7 mouse cellular contexts compared by ENCODE assay signal in the genomic region with DNA sequence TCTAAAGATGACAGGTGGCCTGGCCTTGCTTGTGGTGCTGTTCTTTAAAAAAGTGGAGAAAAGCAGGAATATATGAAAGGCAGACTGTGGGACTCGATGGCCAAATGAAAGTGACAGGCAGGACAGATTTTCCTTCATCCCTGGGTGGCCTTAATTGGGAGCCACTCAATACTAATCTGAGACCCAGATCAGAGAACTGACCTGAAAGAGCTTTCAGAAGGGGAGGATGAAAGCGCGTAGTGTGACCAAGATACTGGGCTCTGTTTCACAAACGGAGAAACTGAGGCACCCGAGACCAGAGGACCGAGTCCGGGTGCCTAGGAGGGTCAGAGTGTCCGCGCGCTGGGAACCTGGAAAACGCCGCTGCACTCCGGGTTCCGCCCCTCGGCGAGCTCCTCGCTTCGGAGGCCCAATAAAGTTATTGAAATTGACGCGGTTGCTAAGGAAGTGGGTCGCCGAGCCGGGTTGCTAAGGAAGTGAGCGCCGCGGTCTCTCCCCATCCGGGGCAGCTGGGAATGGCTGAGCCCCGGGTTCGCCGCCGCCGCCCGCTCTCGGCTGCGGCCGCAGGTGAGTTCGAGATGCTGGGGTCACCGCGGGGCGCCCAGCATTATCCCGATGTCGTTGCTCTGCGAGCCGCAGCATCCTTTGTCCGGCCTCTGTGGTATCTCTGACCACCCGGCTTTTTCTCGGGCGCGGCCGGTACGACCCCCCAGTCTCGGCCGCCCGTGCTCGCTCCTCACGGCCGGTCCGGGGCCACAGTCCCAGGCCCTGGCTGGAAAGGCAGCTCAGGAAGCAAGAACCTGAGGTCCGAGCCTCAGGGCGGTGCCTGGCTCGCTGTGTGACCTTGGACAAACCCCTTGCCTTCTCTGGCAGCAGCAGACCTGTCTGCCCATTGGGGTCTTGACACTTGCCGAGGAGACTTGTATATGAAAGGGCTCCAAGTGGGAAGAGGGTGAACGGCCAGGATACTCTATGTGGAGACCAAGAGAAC. TPM values are rescaled to one million over a fixed set of nuclear protein-coding genes. Genes with fewer than 3 reads are reported as not detected.
A peak's percentile ranks its signal among the peaks of the same experiment; 100 is the strongest.
DNase-seq lines count a peak whose midpoint lies in the region; ATAC-seq lines count a peak whose summit lies in the region.

A gene (plus strand): TSS at position 476 of the 991 bp plus-strand sequence.

- H3K4me1 ChIP-seq in embryonic facial prominence, embryonic 11.5 days (ENCODE audit: control insufficient read depth, insufficient read depth, low read length), result no peaks in the 10 kb centered on the region
- peaks cover 10% of the 10 kb centered on the region; the same call in 1 of the 2 replicates for H3K4me1 ChIP-seq in limb, embryonic 11.5 days (ENCODE audit: control insufficient read depth, insufficient read depth, low read length)
- H3K4me1 ChIP-seq in midbrain, embryonic 14.5 days (ENCODE audit: control insufficient read depth, insufficient read depth, low read length), result peaks cover 16% of the 10 kb centered on the region

- no peaks in the 10 kb centered on the region for H3K9me3 ChIP-seq in embryonic facial prominence, embryonic 11.5 days (replicated peaks; ENCODE audit: control insufficient read depth, low read length)
- H3K9me3 ChIP-seq in limb, embryonic 11.5 days (ENCODE audit: control insufficient read depth, low read length), result no peaks in the 10 kb centered on the region
- H3K9me3 ChIP-seq in midbrain, embryonic 14.5 days (ENCODE audit: control insufficient read depth, low read length), result no peaks in the 10 kb centered on the region

- H3K27me3 ChIP-seq in embryonic facial prominence, embryonic 11.5 days (ENCODE audit: control insufficient read depth, insufficient read depth, low read length), result no peaks in the 10 kb centered on the region
- H3K27me3 ChIP-seq in limb, embryonic 11.5 days (ENCODE audit: control insufficient read depth, insufficient read depth, low read length), result no peaks in the 10 kb centered on the region
- no peaks in the 10 kb centered on the region for H3K27me3 ChIP-seq in midbrain, embryonic 14.5 days (ENCODE audit: control insufficient read depth, insufficient read depth, low read length)

- H3K9ac ChIP-seq in embryonic facial prominence, embryonic 11.5 days (replicated peaks; ENCODE audit: low read length), result peak within 1 kb of the TSS; percentile 82
- H3K9ac ChIP-seq in limb, embryonic 11.5 days (ENCODE audit: low read length), result peak within 1 kb of the TSS; percentile 84
- peak within 1 kb of the TSS; percentile 92 for H3K9ac ChIP-seq in midbrain, embryonic 14.5 days (replicated peaks; ENCODE audit: low read length)

- peak within 1 kb of the TSS; percentile 89 for H3K4me3 ChIP-seq in embryonic facial prominence, embryonic 11.5 days (ENCODE audit: low read depth, low read length)
- peak within 1 kb of the TSS; percentile 98 for H3K4me3 ChIP-seq in limb, embryonic 11.5 days (ENCODE audit: low read depth, low read length)
- peak within 1 kb of the TSS; percentile 76 for H3K4me3 ChIP-seq in midbrain, embryonic 14.5 days (replicated peaks; ENCODE audit: low read depth, low read length)

- H3K27ac ChIP-seq in embryonic facial prominence, embryonic 11.5 days (replicated peaks; ENCODE audit: low read depth, low read length), result no peak within 1 kb of the TSS; the same call in 1 of the 2 replicates
- H3K27ac ChIP-seq in limb, embryonic 11.5 days (replicated peaks; ENCODE audit: low read depth, low read length), result no peak within 1 kb of the TSS
- peak within 1 kb of the TSS; percentile 39; the same call in 1 of the 2 replicates for H3K27ac ChIP-seq in midbrain, embryonic 14.5 days (replicated peaks; ENCODE audit: low read depth, low read length)

- WGBS in embryonic facial prominence, embryonic 11.5 days, result under 1% methylated on average over 59 of the region's 63 CpGs
- under 1% methylated on average over 63 of the region's 63 CpGs for WGBS in limb, embryonic 11.5 days
- under 1% methylated on average over 63 of the region's 63 CpGs for WGBS in midbrain, embryonic 14.5 days

- ATAC-seq in embryonic facial prominence, embryonic 11.5 days (replicated peaks; ENCODE audit: insufficient number of reproducible peaks, low FRiP score, low TSS enrichment, low read depth), result peak; percentile 90
- peak; percentile 89 for ATAC-seq in limb, embryonic 11.5 days (ENCODE audit: insufficient number of reproducible peaks, low FRiP score, low TSS enrichment, low read depth)
- ATAC-seq in midbrain, embryonic 14.5 days (ENCODE audit: low FRiP score, low TSS enrichment), result peak; percentile 92

- peak within 1 kb of the TSS; percentile 71 for H3K4me2 ChIP-seq in embryonic facial prominence, embryonic 11.5 days (ENCODE audit: low read depth, low read length)
- H3K4me2 ChIP-seq in limb, embryonic 11.5 days (ENCODE audit: low read depth, severe bottlenecking), result peak within 1 kb of the TSS; percentile 84
- H3K4me2 ChIP-seq in midbrain, embryonic 14.5 days (ENCODE audit: low read length), result peak within 1 kb of the TSS; percentile 83

- peak; percentile 95 for DNase-seq in adrenal gland, postnatal 14 days
- peak; percentile 93 for DNase-seq in embryonic facial prominence, embryonic 11.5 days (ENCODE audit: low spot score)
- peak; percentile 99 for DNase-seq in heart, adult 11 months
- DNase-seq in kidney, adult 18-20 months, result peak; percentile 85
- DNase-seq in limb, embryonic 11.5 days (ENCODE audit: low spot score), result peak; percentile 93
- peak; percentile 95 for DNase-seq in midbrain, embryonic 14.5 days
- DNase-seq in spleen, adult 18-20 months, result peak; percentile 84

- H3K36me3 ChIP-seq in embryonic facial prominence, embryonic 11.5 days (replicated peaks; ENCODE audit: control insufficient read depth, insufficient read depth, low read depth, low read length), result no peaks in the 10 kb centered on the region
- H3K36me3 ChIP-seq in limb, embryonic 11.5 days (ENCODE audit: control insufficient read depth, insufficient read depth, low read length), result no peaks in the 10 kb centered on the region
- H3K36me3 ChIP-seq in midbrain, embryonic 14.5 days (ENCODE audit: control insufficient read depth, insufficient read depth, low read length), result no peaks in the 10 kb centered on the region

RNA-seq across cellular contexts. Expression of the gene that starts here (rescaled TPM):
- total RNA-seq in adrenal gland, postnatal 14 days (2021), result 22.5 and 24.4 TPM in 2 replicates
- polyA plus RNA-seq in embryonic facial prominence, embryonic 11.5 days (2014; fragmentation: Nextera tagmentation; extraction: Ambion mirVana), result 6.9 and 7.6 TPM in 2 replicates
- 5.1 and 5.8 TPM in 2 replicates for polyA plus RNA-seq in limb, embryonic 11.5 days (2014; fragmentation: Nextera tagmentation; extraction: Ambion mirVana)
- 17.0 and 18.6 TPM in 2 replicates for polyA plus RNA-seq in midbrain, embryonic 14.5 days (2014; fragmentation: Nextera tagmentation; extraction: Ambion mirVana)
